Mouse (Mus musculus) retina, adult 2 months (tissue): ENCODE measurements around the gene Stbd1.

Source experiments
- DNase-seq: peaks from one replicate; pipeline ENCODE4 v3.0.0-alpha.2; 2012; ENCODE audit warnings: low read depth, low spot score

Stbd1 gene

GRCm38 (mm10) chr5:92635891-92636290 is 33.0 kb downstream of the Stbd1 start:
- DNase-seq = no peak

GRCm38 (mm10) chr5:92640861-92641260 is 38.0 kb downstream of the Stbd1 start:
- DNase-seq = no peak
